Mouse (Mus musculus): ENCODE measurements around the gene Zbtb24. TPM values are rescaled to one million over a fixed set of nuclear protein-coding genes. Genes with fewer than 3 reads are reported as not detected.

The Zbtb24 gene
- total RNA-seq, 2 experiments from 2014 or later = 15.6 to 17.8 TPM

DNA sequence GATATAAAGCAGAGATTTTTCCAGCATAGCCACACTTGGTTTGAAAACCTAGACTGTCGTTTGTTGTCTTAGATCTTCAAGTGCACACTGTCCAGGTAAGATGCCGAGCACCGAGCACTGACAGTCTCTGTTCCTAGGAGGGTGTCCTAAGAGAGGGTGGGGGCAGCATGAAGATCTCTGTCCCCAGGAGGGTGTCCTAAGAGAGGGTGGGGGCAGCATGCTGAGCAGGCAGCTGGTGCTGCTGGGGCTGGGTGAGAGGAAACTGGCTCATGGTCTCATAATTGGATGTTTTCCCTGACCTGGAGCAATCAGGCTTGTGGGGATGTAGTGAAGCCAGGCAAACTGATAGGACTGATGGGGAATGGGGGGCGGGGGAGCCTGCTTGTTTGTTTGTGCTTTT lies 9.8 kb downstream of the Zbtb24 start:
- no peak for DNase-seq (ENCODE audit: low spot score in 2 of 2)
- intact Hi-C loops (cut with DNase I) = no loop called here

DNA sequence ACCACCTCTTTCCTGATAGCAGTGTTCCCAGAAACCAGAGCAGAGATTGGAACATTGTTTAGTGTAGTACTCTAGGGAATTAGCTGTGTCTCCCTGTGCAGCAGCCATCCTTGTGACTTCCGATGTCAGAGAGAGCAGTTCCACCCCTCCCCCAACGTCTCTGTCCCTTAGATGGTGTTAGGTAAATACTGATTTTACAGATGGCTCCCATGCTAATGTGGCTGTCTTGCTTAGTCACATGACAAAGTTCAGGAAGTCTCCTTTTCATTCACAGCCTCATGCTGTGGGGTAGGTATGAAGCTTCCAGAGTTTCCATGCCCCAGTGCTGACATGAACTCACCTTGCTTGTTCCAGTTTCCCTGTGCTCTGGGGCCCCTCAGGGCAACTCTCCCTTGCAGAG lies 10.3 kb downstream of the Zbtb24 start:
- intact Hi-C loops (cut with DNase I) = no loop called here
- no peak for DNase-seq (ENCODE audit: low spot score in 2 of 2)

DNA sequence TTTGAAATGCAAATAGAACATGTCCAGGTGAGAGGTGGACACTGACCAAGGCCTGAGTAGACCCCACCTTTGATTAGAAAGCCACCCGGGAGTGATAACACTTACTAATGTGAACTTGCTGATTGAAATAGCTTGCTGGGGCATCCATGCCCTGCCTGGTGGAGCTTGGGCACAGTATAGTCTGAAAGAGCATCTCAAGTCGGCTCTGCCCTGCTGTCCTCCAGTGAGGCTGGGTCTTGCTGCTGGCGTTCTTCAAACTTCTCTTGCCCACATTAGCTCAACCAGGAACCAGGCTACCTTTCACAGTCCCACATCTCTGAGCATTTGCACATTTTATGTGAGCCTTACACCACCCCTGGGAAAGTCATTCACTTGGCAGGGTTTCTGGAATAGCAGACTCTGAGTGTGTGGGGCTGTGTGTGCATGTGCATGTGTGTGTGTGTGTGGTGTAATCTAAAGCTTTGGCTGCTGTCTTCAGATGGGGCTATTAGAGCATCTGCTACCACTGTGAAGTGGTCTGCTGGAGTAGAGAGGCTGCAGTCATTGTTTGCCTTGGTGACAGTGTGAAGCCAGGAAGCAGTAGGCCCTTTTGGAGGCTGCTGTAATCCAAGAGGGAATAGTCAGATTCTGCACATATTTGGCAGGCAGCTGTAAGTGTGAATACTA lies 11.0 kb downstream of the Zbtb24 start:
- DNase-seq (ENCODE audit: low spot score in 2 of 2) = no peak
- intact Hi-C loops (cut with DNase I) = no loop called here

DNA sequence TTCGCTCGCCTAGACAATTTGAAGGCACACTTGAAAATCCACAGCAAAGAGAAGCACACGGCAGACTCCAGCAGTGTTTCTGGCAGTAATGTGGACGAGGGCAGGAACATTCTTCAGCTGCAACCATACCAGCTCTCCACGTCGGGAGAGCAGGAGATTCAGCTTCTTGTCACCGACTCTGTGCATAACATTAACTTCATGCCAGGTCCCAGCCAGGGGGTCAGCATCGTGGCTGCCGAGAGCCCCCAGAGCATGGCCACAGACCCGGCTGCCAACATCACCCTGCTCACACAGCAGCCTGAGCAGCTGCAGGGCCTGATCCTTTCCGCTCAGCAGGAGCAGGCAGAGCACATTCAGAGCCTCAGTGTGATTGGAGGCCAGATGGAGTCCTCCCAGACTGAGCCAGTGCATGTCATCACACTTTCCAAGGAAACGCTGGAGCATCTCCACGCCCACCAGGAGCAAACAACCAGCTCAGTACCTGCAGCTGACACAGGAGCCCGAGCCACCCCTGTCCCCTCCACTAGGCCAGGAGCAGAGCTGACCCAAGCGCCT lies 14.3 kb downstream of the Zbtb24 start:
- DNase-seq (ENCODE audit: low spot score in 2 of 2) = no peak
- intact Hi-C loops (cut with DNase I) = no loop called here

DNA sequence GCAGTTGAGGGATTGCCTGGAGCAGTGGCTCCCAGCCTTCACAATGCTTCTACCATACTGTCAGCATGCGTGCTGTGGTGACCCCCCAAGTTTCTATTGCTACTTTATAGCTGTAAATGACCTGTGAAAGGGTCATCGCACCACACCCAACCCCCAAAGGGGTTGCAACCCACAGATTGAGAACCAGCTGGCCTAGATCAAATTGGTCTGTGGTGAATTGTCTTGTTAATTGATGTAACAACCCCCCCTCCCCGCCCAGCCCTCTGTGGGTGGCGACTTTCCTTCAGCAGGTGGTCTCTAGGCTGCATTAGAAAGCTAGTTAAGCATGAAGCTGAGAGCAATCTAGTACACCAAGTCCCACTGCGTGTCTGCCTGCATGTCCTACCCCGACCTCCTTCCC lies 17.1 kb downstream of the Zbtb24 start:
- intact Hi-C loops (cut with DNase I) = no loop called here
- no peak for DNase-seq (ENCODE audit: low spot score in 2 of 2)

DNA sequence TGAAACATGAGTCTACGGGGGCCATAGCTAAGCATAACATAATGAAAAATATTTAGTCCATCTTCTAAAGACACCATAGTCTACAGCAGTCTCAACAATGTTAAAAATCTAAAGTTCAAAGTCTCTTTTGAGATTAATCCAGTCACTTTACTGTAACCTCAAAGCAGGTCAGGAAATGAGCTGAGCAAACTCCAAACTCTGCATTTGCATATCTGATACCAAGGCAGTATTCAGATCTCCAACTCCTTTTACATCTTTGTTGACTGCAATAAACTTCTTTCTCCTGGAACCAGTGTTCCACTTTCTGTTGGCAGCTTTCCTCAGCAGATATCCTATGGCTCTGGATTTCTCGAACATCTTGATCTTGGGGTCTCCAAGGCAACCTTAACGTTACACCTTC lies 20.5 kb downstream of the Zbtb24 start:
- no peak for DNase-seq (ENCODE audit: low spot score in 2 of 2)
- intact Hi-C loops (cut with DNase I) = no loop called here

DNA sequence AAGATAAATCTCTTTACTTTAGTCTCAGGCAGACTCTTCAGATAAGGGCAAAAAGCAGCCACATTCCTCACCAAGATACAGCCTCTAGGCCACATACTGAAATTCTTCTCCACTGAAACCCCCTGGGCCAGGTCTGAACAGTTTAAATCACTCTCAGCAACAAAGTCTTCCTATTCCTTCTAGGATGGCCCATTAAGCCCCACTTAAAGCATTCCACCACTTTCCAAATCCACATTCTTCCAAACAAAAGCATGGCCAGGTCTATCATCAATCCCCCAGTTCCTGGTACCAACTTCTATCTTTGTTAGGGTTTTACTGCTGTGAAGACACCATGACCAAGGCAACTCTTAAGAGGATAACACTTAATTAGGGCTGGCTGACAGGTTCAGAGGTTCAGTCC lies 22.4 kb downstream of the Zbtb24 start:
- intact Hi-C loops (cut with DNase I) = no loop called here
- DNase-seq (ENCODE audit: low spot score in 2 of 2) = no peak

DNA sequence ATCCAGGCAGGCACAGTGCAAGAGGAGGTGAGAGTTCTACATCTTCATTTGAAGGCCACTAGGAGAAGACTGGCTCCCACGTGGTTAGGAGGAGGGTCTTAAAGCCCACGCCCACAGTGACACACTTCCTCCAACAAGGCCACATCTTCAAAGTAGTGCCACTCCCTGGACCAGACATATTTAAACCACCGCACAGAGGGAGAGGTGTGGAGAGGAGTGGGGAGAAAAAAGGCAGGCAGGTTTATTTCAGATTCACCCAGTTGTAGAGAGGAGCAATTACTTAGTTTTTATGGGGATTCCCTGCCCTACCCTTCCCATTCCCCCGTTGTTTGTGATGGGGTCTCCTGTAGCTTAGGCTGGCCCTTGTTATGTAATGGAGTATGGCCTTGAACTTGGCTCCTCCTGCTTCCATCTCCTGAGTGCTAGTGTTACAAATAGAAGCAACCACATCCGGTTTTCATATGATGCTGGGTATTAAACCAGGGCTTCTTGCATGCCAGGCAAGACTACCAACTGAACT lies 22.8 kb downstream of the Zbtb24 start:
- intact Hi-C loops (cut with DNase I) = no loop called here

DNA sequence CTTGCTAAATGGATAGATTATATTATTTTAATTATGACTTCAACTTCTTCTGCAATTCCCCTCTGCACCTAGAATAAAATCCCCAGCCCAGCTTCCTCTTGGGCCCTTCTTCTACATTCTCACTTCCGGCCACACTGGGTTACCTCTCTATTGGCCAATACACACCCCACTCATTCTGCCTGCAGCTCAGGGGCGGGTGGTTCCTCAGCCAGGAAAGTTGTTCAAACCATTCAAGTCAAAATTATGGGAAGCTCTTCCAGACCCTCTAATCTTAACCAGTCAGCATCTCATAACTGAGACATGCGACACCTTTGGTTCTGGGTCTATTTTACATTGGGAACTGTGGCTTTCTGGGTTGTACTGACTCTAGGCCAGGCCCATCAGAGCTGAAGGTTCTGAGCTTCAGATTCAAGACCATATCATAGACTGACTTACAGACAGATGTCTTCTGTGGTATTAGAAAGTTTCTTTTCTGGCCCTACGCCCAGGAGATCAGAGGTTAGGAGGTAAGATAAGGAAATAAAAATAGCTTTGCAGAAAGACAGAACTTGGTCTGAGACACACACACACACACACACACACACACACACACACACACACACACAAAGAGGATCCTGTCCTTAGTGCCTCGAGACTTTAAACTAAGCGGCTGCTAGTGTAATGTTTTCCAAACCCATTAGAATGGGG lies 23.7 kb downstream of the Zbtb24 start:
- no peak for DNase-seq (ENCODE audit: low spot score in 2 of 2)
- intact Hi-C loops (cut with DNase I) = no loop called here

More for the DNA sequence above, 22.8 kb downstream of the Zbtb24 start:
- DNase-seq (ENCODE audit: low spot score in 2 of 2) = no peak

DNA sequence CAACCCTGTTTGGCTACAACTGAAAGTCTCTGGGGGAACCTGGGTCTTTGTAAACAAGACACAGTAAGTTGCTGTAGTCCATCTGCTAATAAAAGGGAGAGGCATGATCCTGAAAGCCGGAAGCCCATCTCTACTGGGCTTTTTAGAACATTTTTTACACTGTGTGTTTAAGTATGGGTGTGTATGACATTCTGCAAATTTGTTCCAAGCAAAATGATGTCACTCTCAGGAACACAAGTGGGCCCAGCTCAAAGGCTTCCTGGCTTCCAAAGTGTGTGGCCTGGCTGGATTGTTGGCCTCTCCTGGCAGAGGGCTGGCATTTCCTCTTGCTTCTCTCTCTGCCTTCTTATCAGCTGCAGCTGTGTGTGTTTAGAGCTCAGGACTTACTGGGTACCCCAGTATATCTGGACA lies 24.8 kb downstream of the Zbtb24 start:
- no peak for DNase-seq (ENCODE audit: low spot score in 2 of 2)
- intact Hi-C loops (cut with DNase I) = no loop called here

DNA sequence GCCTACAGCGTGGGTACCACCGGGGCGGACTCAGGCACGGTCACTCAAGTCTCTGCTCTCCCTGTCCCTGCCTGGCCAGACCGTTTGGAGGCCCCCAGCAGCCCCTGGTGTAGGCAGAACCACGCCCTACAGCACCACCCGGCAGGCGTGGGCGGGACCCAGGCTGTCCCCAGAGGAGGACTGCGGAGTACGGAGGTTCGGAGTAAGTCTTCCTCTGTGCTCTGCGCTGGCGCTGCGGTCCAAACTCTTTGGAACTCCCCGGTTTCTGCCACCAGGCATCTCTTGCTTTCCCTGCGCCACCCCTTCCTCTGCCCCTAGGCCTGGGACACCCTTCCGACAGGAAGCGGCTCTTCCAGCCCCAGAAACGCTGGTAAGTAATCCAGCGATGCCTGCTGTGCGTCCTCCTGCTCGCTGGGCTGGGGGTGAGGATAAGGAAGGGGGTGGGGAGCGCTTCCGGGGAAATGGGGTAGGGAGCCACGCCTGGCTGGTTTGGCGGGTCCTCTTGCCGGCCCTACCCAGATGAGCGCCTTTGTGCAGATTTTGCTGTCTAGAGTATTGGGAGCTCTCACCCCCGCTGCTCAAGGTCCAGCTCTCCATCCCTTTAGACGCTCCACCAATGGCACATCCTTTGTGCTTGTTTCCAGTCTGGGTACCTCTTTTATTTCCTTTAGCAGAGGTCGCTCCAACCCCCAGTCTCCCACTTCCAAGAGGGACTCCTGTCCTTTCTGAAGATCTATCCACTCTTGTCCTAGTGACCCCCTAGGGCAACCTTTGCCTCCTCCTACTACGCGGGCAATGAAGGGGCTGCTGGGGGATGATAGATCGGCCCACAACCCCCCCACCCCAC lies 26.2 kb downstream of the Zbtb24 start, which contains the start of gene Mical1:
TSS of gene Mical1 (plus strand) at position 144 of the 847 bp plus-strand sequence.
- intact Hi-C loops (cut with DNase I) = no loop called here
- peak in 1 of 2 experiments; percentile 38 for DNase-seq (ENCODE audit: low spot score in 2 of 2)

DNA sequence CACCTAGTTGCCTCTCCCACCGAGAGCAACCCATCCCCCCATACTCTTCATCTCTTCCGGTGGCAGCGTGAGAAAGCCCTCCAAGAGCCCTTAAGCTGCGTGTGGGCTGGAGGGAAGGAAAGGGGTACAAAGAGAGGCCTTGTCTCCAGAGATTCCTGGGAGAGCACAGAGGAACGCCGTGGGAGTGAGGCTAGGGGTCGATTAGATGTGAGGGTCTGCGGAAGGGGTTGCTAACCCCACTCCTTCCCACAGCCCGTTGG lies 26.8 kb downstream of the Zbtb24 start:
- no peak for DNase-seq (ENCODE audit: low spot score in 2 of 2)
- intact Hi-C loops (cut with DNase I) = no loop called here

DNA sequence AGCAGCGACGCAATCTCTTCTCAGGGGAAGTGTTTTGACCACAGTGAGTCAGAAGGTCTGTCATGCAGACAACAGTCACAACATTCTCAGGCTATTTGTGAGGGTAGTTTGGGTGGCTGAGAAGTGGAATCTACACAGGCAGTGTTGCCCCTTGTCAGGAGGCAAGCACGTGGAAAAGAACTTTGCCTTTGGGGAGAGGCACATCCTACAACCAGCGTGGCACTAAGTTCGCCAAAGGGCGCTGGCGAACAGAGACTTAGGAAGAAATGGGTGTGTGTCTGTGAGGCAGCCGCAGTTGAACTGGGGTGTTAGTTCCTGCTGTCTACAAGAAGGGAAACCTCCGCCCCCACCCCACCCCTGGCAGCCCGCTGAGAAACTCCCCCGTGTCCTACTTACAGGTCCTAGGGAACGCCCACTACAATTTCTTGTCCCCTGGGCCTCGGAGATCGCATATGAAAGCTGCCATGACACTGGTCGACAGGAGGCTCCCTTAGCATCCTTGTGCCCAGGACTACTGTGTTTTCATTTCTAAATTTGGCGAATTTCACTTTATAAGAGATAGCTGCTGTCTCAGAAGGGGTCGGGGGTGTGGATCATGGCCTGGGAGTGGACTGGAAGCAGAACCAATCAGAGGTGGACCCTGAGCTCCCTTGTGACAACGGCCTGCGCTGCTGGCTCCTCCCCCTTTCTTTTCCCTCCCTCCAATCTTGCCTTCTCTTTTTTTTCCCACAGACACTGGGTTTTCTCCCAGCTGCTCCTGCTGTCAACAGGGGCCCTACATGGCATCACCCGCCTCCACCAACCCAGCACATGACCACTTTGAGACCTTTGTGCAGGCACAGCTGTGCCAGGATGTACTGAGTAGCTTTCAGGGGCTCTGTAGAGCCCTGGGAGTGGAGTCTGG lies 27.3 kb downstream of the Zbtb24 start:
- intact Hi-C loops (cut with DNase I) = no loop called here

DNA sequence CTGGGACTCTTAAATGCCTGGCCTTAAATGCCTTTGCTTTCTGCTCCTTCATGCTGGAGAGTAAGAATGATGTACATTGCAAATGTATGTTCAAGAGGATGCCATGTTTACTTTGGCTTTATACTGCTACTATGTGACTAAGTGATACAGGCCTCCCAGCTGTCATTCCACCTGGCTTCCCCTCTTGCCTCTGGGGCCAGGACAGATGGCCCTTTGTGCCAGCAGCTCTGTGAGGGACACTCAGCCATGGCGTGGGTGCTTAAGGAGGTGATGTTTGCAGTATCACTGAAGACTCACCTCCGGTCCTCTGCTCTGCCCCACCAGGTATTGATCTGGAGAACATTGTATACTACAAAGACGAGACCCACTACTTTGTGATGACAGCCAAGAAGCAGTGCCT lies 29.8 kb downstream of the Zbtb24 start:
- DNase-seq (ENCODE audit: low spot score in 2 of 2) = no peak
- intact Hi-C loops (cut with DNase I) = no loop called here

More for the DNA sequence above, 27.3 kb downstream of the Zbtb24 start:
- DNase-seq (ENCODE audit: low spot score in 2 of 2) = peak; percentile 37 to 78

DNA sequence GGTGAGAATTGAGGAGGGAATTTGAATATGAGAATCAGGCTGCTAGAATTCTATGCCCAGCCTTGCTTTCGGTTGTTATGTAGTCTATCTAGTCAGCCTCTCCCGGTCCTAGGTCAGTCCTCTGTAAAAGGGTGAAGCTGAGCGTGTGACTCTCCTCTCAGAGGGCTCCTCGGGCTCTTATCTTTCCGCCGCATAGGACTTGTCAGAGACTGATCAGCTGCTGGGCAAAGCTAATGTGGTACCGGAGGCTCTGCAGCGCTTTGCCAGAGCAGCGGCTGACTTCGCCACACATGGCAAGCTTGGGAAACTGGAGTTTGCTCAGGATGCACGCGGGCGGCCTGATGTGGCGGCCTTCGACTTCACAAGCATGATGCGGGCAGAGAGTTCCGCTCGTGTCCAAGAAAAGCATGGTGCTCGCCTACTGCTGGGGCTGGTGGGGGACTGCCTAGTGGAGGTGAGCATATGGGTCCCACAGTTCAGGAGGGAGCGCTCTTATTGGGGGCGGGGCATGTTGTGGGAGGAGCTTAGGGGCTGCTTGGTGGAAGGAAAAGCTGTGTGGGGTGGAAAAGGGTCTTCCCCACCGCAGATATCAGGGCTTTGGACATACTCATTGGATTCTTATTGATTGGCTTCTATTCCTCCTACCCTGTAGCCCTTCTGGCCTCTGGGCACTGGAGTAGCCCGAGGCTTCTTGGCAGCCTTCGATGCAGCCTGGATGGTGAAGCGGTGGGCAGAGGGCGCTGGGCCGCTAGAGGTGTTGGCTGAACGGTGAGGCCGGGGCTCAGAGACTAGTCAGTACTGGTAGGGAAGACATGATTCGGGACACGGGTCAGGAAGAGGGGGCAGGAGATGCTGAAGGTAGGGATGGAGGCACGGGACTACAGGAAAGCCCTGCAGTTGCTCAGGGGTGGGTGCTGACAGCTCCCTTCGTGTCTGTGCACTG lies 31.0 kb downstream of the Zbtb24 start:
- DNase-seq (ENCODE audit: low spot score in 2 of 2) = no peak
- intact Hi-C loops (cut with DNase I) = no loop called here

DNA sequence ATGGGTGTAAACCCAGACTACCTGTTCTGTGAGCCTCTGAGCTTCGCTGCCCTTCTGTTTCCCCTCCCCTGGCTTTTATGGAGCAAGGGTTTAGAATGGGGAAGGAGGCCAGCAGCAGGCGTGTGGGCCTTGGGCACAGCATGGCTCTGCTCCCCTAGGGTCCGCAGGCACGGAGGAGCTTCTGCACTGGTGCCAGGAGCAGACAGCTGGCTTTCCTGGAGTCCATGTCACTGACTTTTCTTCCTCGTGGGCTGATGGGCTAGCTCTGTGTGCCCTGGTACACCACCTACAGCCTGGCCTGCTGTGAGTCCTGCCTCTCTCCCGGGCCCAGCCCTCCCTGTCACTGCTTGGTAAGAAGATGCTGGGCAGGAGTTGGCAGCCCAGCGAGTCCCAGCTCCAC lies 32.3 kb downstream of the Zbtb24 start:
- DNase-seq (ENCODE audit: low spot score in 2 of 2) = no peak
- intact Hi-C loops (cut with DNase I) = no loop called here

DNA sequence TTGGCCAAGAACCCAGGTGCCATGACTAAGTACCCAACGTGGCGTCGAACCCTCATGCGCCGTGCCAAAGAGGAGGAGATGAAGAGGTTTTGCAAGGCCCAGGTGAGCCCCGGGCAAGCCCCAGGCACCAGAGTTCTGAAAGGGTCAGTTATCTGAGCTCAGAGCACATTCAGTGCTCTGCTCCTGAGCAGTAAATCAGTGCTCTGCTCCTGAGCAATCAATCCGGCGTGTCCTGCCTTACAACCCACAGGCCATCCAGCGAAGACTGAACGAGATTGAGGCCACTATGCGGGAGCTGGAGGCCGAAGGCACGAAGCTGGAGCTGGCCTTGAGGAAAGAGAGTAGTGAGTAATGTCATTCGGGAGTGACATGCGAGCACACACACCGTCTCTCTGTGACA lies 35.6 kb downstream of the Zbtb24 start:
- intact Hi-C loops (cut with DNase I) = no loop called here
- DNase-seq (ENCODE audit: low spot score in 2 of 2) = no peak

DNA sequence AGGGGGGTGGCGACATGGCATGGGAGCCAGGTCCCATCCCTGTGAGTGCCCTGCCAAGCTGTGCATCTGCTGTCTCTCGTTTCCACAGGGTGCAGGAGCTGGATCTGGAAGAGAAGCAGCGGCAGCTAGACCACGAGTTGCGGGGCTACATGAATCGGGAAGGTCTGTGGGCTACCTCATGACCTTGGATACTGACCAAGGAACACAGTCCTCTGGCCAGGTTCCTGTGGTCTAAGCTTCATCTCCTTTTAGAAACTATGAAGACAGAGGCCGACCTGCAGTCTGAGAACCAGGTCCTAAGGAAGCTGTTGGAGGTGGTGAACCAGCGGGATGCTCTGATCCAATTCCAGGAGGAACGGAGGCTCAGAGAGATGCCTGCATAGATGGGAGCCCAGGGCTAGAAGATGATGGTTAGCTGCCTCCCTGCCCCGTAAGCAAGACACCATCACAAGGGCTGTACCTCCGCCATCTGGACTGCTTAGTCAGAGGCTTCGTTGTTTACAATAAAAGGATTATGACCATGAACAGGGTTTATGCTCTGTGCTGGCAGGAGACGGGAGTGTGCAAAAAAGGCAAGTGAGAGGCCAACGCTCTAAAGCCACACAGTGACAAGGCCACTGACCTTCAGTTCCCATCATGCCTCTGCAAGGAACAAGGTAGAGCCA lies 36.5 kb downstream of the Zbtb24 start:
- no peak for DNase-seq (ENCODE audit: low spot score in 2 of 2)
- intact Hi-C loops (cut with DNase I) = no loop called here
